Mouse (Mus musculus) mammary gland, adult 2 months (tissue): ENCODE measurements around the gene Fam118b. TPM values are rescaled to one million over a fixed set of nuclear protein-coding genes. Genes with fewer than 3 reads are reported as not detected.

ENCODE experiments used
- polyA plus RNA-seq: library from polyadenylated mRNA; depleted of rRNA; stranded (reverse); fragments of >200 nt; gene quantifications from 2 replicates; pipeline ENCODE4 v1.2.3, GENCODE M21; 2012; ENCODE audit warnings: low replicate concordance; rRNA removed

The Fam118b gene
- 7.9 and 24.7 TPM in 2 replicates for polyA plus RNA-seq

GRCm38 (mm10) chr9:35267146-35267975 lies at the start of gene Fam118b, which contains the start of gene Rpusd4:
Gene Fam118b, minus strand, starts transcription at chr9:35267805.
Gene Rpusd4, plus strand, starts transcription at chr9:35267865.

GRCm38 (mm10) chr9:35210542-35211474 lies 56.8 kb downstream of the Fam118b start, which contains the start of gene Foxred1:
Gene Foxred1, minus strand, starts transcription at chr9:35211055.

GRCm38 (mm10) chr9:35199772-35200471 lies 67.7 kb downstream of the Fam118b start, which contains the start of the genes Srpr and Tirap:
Gene Srpr, plus strand, starts transcription at chr9:35200175.
Gene Tirap, minus strand, starts transcription at chr9:35200291.

GRCm38 (mm10) chr9:35175251-35176123 lies 92.1 kb downstream of the Fam118b start, which contains the start of gene Dcps:
Gene Dcps, minus strand, starts transcription at chr9:35176061.

Other genes starting within 250 kb of the Fam118b start
- 8.1 and 13.6 TPM in 2 replicates for gene St3gal4, start 148.5 kb downstream of the Fam118b start, polyA plus RNA-seq
- 27.2 and 35.2 TPM in 2 replicates for gene Dcps, start 91.7 kb downstream of the Fam118b start, polyA plus RNA-seq
- gene Srpr, start 67.6 kb downstream of the Fam118b start, polyA plus RNA-seq = 53.2 and 130 TPM in 2 replicates
- 21.8 and 22.9 TPM in 2 replicates for gene Tirap, start 67.5 kb downstream of the Fam118b start, polyA plus RNA-seq
- gene Foxred1, start 56.8 kb downstream of the Fam118b start, polyA plus RNA-seq = 22.4 and 41.7 TPM in 2 replicates
- gene Rpusd4, start 60 bp upstream of the Fam118b start, polyA plus RNA-seq = 9.3 and 11.0 TPM in 2 replicates
- gene Cdon, start 153.3 kb upstream of the Fam118b start, polyA plus RNA-seq = 11.3 and 21.8 TPM in 2 replicates